Mouse (Mus musculus) CD8-positive naive resting alpha-beta T cell, adult 57 days (primary cell): ENCODE data around the gene Rdh12. TPM values are rescaled to one million over a fixed set of nuclear protein-coding genes. Genes with fewer than 3 reads are reported as not detected.

ENCODE experiments used
- total RNA-seq: library from RNA; stranded (reverse); gene quantifications from one replicate; pipeline ENCODE4 v1.2.4, GENCODE M21; 2023

Rdh12 gene
- 4.1 TPM for total RNA-seq

DNA sequence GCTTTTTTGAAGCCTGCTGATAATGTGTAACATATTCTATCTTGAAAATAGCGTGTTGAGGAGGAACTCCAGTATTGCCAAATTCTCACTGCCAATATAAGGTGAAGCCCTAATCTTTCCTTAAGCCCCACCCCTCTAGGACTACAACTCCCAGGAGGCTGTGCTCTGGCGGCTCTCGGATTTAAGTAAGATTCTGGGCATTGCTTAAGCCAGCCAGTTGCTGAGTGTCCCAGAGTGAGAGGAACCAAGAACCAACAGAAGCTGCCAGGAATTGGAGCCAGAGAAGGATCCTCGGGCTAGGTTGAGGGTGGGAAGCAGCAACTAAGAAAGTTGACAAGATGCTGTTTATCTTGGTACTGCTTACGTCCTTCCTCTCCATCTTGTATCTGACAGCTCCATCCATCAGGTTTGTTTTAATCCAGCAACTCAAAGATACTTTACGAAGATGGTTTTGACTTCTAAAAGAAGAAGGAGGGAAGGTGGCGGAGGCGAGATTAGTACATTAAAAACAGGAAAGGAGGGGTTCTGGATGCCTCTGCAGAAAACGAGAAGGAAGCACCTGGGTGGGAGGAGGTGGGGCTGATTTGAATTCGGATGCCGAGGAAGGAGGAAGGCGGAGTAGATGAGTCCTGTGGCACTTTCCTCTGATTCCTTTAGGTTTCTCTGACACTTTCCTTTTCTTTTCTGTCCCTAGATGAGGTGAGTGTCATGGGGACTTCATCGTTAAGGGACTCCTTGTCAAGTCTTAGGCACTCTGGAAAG is at the start of gene Rdh12:
Rdh12 (plus strand) TSS at position 212 of the 762 bp plus-strand sequence.

DNA sequence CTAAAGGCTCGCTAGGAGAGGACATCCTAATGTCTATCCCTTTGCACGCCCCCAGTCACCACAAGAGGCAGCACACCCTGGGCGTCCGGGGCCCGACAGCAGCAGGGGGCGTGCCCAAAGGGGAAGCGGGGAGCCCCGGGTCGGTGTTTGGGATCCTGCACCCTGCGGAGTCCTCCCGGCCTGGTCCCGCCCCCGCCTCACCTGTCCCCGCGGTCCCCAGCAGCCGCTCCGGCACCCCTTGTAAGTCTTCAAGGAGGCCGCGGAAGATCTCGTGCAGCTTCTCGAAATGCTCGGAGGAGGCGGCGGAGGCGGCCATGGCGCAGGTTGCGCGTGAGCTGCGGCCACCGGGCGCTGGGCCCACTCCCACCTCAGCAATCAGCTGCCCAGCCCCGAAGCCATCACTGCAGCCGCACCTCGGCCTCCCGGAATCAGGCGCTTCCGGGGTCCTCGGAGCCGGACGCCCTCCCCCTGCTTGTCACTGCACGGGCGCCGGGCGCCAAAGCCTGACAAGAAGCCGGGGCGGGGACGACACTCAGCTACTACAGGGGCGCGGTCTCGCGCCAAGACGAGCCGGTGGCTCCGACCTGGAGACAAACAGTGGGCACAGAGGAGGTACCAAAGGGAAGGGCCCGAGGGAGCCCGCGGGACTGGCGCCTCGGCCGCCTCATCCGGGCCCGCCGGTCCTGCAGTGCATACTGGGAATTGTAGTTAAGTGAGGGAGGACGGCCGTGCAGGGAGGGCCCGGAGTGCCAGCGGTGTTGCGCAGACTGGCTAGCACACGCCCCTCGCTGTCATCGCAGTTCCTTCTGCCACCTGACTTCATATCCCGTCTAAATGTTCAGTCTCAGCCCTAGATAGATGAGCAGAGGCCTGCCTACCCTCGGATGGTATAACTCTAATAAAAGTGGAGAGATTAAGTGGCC is 36.4 kb upstream of the Rdh12 start, which contains the start of gene Vti1b:
Vti1b (minus strand) TSS at position 649 of the 923 bp plus-strand sequence.

DNA sequence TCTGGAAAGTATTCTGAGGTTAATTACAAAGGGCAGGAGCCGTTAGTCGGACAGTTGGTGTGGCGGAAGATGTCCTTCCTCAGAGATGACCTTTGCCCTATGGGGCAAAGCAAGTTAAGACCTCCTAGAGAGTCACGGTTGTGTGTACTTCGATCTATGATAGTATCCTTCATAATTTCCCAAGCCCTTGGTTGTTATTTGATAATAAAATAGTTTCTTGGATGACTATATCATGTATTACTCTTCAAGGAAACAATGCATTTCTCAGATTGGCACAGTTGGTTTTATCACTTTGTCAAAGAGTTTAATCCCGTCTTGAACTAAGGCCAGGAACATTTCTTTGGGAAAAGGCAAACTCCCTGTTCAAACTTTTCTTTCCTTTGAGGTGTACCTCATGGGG is 16.5 kb upstream of the Rdh12 start, which contains the start of gene Rdh11:
Rdh11 (minus strand) TSS at position 101 of the 400 bp plus-strand sequence.

Other genes starting within 250 kb of the Rdh12 start
- gene Tmem229b, start 201.3 kb upstream of the Rdh12 start, total RNA-seq, result 52.5 TPM
- 0.52 TPM for gene Plekhh1, start 179.8 kb upstream of the Rdh12 start, total RNA-seq
- 7.0 TPM for gene Pigh, start 119.3 kb upstream of the Rdh12 start, total RNA-seq
- not detected for gene Arg2, start 78.1 kb upstream of the Rdh12 start, total RNA-seq
- 53.2 TPM for gene Vti1b, start 36.2 kb upstream of the Rdh12 start, total RNA-seq
- gene Rdh11, start 16.6 kb upstream of the Rdh12 start, total RNA-seq, result 18.7 TPM
- 77.0 TPM for gene Zfyve26, start 87.4 kb downstream of the Rdh12 start, total RNA-seq
- not detected for gene Rad51b, start 88.4 kb downstream of the Rdh12 start, total RNA-seq